Mouse (Mus musculus) A20 (cell line): ENCODE data around the gene Casp9.
"Not testable (repeated sequence)": the region's sequence is repeated elsewhere in the genome, so short reads cannot be mapped to it uniquely, and the experiment has no call there.

ENCODE experiments used
- DNase-seq: peaks from one replicate; pipeline ENCODE4 v3.0.0-alpha.2; 2011; ENCODE audit warnings: low read depth, low spot score

Gene Casp9

DNA sequence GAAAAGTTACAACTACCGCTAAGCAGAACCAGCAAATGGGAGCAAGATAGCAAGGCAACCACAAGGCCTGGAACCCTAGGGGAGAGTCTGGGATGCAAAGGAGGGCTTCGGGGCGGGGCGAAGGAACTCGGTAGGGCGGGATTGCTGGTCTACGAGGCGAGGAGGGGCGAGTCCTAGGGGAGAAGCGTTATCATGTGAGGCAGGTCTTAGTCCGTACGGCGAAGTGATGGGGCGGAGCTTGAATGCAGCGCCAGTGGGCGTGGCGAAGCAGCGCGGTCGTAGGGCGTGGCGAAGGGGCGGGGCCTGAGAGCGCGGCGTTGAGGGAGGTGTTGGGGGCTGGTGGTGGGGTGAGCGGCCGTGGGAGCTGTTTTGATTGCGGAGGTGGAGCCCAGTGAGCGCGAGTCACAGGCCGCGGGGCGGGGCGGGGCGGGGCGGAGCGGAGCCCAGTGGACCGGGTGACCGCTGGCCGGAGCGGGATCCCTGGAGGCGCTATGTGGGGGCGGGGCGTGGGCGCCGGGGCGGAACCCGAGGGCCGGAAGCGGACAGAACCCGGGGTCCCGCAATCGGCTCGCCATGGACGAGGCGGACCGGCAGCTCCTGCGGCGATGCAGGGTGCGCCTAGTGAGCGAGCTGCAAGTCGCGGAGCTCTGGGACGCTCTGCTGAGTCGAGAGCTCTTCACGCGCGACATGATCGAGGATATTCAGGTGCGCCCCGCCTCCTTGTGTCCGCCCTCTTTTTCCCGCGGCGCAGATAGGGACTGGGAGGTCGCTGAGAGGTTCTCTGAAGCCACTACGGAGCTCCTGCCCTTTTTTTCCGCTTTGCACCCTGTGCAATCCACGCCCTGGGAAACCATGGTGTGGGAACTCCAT, at the start of gene Casp9:
Gene Casp9, plus strand, starts transcription at position 331 of the 870 bp plus-strand sequence.
- peak; percentile 99 for DNase-seq

GRCm38 (mm10) chr4:141746578-141747346, 46.6 kb upstream of the Casp9 start, which contains the start of gene Agmat:
TSS of gene Agmat (plus strand) at chr4:141746672.
- DNase-seq = no peak

DNA sequence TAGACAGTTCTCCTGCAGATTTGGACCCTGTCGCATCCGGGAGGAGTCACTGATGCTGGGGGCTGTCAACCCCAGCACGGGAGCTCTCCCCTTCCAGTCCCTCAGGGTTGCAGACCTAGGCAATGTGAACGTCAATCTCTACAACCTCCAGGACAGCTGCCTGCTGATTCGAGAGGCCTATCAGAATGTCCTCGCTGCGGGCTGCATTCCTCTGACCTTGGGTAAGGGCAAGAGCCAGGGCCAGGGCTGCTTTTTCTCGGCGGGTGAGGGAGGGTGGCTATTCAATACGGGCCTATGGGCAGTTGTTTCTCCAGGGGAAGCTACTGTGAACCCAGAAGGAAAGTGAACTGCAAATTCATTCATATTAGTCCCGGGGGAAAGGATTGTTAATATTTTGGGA, 43.9 kb upstream of the Casp9 start:
- DNase-seq = no peak

DNA sequence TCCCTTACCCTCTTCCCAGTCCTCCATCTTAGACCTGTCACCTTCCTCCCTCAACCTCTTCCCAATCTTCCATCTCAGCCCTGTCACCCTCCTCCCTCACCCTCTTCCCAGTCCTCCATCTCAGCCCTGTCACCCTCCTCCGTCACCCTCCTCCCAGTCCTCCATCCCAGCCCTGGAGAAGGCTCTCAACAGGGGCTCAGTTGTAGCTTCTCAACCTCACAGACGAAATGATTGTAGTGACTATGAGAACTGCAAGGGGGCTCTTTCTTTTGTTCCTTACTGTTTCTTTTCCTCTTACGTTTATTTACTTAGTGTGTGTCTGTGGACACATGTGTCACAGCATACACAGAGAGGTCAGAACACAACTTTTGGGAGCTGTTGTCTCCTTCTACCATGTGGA, 42.6 kb upstream of the Casp9 start:
- DNase-seq = no peak

- DNase-seq = no peak
Observed at GRCm38 (mm10) chr4:141751419-141752075, 41.9 kb upstream of the Casp9 start.

DNA sequence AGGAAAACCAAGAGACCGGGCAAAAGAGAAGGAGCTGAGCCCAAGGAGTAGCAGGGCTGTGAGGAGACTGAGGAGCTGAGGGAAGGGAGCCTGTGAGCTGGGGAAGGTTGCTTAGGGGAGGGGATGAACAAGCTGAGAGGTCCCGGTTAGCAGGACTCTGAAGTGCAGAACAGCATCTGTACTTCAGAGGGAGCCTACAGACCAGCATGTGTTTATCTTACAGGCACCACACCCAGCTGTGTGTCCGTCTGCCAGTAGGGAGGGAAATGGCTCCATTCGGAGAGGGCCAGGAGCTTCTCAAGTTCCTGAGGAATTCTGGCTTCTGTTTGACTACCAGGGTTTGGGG, 41.4 kb upstream of the Casp9 start:
- DNase-seq = no peak

- no peak for DNase-seq
Observed at GRCm38 (mm10) chr4:141755375-141755930, 38.0 kb upstream of the Casp9 start.

DNA sequence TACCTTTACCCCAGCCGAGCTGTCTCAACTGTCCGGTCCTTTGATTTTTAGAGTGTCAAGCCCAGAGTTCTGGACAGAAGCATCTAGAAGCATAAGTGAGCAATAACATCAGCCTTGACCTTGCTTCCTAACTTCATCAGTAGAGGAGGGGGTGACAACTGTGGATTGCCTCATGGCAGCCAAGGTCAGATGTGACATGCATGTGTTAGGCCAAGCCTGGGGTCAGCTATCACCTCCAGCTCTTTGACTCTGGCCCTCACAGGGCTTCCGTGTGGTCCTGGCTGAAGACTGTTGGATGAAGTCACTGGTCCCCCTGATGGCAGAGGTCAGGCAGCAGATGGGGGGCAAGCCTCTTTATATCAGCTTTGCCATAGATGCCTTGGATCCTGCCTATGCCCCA, 36.3 kb upstream of the Casp9 start:
- DNase-seq = no peak

GRCm38 (mm10) chr4:141758874-141759542, 34.4 kb upstream of the Casp9 start:
- no peak for DNase-seq

GRCm38 (mm10) chr4:141760942-141761341, 32.5 kb upstream of the Casp9 start:
- DNase-seq = no peak

- no peak for DNase-seq
Observed at GRCm38 (mm10) chr4:141762102-141762598, 31.3 kb upstream of the Casp9 start.

DNA sequence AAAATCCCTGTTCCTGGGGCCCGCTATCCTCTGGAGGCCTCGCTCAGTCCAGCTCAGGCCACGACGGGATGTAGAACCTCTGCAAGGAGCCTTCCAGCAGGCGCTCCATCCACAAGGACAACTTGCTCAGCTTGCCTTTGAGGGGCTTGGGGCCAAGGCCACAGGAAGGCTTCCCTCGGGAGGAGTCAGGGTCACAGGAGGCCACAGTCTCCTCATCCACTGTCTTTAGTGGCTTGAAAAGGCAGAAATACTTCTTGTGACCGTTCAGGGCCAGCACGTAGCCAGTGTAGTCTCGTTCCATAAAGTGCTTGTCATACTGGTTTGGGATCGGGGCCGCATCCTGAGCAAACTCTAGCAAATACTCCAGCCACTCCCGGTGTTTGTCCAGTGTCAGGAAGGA, 29.9 kb upstream of the Casp9 start:
- DNase-seq = no peak

DNA sequence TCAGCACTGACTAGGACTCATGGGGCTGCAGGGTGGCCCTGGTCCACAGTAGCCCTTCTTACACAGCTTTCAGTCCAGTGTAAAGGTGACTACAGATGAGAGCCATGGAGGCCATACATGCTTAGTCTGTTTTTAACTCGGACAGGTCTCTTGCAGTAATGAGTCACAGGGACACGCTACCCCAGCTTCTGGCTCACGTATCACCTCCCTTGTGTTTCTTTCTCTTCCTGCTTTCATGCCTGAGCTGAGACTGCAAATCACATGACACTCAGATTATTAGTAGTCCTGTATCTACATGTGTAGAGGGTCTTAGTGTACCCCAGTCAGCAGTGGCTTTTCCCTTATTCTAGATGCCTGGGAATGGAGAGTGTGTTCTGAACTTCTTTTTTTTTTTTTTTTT, 28.4 kb upstream of the Casp9 start:
- DNase-seq = peak; percentile 70

DNA sequence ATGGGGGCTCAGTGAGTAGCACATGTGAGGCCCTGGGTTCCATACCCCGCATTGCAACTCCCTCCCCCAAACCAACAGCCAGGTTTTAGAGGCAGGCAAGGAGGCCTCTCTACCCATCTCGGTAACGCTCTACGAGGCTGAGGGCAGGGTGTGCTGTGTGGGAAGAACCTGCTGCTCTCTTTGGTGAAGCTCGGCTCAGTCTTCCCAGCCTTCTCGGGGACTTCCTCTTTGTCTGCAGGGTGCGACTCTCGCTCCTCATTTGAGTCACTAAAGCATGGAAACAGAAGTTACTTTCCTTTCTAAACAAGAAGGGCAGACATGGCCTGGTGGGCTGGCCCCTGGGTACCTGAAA, 27.1 kb upstream of the Casp9 start:
- DNase-seq = peak; percentile 87

DNA sequence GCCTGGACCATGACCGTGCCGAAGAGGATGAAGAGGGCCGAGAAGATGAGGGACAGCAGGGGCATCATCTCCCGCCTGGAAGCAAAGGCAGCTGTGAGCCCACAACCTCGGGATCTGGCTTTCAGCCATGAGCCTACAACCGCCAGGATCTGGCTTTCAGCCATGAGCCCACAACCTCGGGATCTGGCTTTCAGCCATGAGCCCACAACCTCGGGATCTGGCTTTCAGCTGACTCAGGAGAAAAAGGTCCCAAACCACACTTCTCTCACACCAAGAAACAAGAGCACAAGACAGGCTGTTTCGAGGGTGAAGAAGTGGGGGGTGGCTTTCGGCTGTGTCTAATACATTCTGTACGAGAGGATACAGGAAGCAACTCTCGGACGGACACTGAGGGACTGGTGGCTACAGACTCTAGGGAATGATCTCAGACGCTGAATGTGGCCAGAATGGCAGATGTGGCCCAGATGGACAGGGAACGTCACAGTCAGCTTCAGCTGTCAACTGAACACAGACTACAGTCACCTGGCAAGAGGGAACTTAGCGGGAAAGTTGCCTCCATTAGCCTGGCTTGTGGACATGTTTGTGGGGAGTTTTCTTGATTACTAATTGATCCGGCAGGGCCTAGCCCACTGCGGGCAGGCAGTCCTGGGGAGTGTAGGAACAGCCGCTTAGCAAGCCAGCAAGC, 26.6 kb upstream of the Casp9 start:
- no peak for DNase-seq

DNA sequence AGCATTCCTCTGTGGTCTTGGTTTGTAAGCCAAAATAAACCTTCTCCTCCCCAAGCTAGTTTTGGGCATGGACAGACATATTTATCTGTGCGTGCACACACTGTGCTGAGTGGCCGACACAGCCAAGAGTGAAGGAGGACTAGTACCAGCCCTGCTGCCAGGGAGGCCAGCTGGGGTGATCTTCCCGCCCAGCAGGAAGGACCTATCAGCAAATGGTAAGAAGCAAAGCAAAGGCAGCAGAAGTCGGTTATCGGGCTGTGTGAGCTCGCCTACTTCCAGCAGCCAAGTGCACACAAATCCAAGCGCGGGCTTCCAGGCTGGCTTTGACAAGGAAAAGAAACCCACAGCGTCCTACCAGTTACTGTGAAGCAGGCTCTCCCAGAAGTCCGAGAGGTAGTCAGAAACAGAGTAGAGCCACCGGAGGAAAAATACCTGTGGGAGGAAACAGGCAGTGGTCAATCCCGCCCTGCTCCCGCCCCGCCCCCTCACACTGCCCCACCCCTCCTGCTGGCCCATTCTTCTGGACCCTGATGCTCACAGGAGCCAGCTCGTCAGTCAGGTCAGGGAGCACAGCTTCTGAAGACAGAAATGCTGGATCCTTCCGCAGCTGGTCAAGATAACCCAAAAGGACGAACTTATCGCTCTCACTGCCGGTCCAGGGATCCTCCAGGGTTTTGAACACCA, 25.9 kb upstream of the Casp9 start:
- no peak for DNase-seq

DNA sequence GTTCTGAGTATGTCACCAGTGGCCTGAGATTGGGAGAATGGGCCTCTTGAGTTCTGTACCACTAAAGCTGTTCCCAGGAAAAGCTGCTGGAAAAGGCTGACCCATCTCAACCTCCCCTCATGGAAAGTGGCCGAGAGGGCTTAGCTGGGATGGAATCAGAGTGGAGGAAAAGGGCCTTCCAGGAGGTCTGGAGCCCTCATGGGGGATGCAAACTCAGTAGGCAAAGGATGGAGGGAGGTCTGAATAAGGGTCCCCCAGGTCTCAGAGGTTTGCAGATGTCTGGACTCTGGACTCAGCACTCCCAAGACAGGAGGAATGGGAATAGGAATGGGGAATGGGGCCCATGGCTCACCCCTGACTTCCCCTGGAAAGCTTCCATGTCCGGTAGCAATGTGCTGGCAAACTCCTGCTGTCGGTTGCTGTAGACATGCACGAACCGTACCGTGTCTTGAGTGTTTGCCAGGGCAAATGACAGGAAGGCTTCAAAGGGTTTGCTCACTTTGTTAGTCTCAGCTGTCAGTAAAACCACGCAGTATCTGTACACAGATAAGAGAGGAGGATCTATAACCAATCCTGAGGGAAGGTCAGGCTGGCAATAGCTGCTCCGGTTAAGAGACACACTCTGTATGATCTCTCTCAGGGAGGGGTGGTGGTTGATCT, 23.8 kb upstream of the Casp9 start:
- no peak for DNase-seq

GRCm38 (mm10) chr4:141771823-141772222, 21.6 kb upstream of the Casp9 start:
- DNase-seq = peak; percentile 61

- not testable (repeated sequence) for DNase-seq
Observed at GRCm38 (mm10) chr4:141773019-141773418, 20.4 kb upstream of the Casp9 start.

GRCm38 (mm10) chr4:141779828-141780227, 13.6 kb upstream of the Casp9 start:
- DNase-seq = no peak
